Mouse (Mus musculus) brain, embryonic 14.5 days (tissue): ENCODE results near the gene Ift122. TPM values are rescaled to one million over a fixed set of nuclear protein-coding genes. Genes with fewer than 3 reads are reported as not detected.
A peak's percentile ranks its signal among the peaks of the same experiment; 100 is the strongest.

Source experiments
- DNase-seq: peaks from one replicate; pipeline ENCODE4 v3.0.0-alpha.2; 2011; ENCODE audit warnings: low read depth
- CTCF ChIP-seq: fragments of 200-500 bp; IDR thresholded peaks from 2 replicates; pipeline ENCODE4 v1.5.1; 2012; ENCODE audit warnings: inconsistent platforms, mild to moderate bottlenecking, moderate library complexity, borderline replicate concordance; ENCODE audit not compliant: insufficient read depth, insufficient read length; ENCODE audit errors: extremely low read depth
- POLR2A ChIP-seq: fragments of 200-500 bp; IDR thresholded peaks from 2 replicates; pipeline ENCODE4 v1.6.1; 2012; ENCODE audit warnings: mild to moderate bottlenecking, inconsistent platforms, borderline replicate concordance; ENCODE audit not compliant: poor library complexity, insufficient read depth, insufficient read length, severe bottlenecking; ENCODE audit errors: extremely low read depth
- polyA plus RNA-seq: library from polyadenylated mRNA; depleted of rRNA; stranded (reverse); fragments of >200 nt; gene quantifications from 2 replicates; pipeline ENCODE4 v1.2.3, GENCODE M21; 2012; rRNA removed

Ift122 gene
- 28.1 and 28.9 TPM in 2 replicates for polyA plus RNA-seq

DNA sequence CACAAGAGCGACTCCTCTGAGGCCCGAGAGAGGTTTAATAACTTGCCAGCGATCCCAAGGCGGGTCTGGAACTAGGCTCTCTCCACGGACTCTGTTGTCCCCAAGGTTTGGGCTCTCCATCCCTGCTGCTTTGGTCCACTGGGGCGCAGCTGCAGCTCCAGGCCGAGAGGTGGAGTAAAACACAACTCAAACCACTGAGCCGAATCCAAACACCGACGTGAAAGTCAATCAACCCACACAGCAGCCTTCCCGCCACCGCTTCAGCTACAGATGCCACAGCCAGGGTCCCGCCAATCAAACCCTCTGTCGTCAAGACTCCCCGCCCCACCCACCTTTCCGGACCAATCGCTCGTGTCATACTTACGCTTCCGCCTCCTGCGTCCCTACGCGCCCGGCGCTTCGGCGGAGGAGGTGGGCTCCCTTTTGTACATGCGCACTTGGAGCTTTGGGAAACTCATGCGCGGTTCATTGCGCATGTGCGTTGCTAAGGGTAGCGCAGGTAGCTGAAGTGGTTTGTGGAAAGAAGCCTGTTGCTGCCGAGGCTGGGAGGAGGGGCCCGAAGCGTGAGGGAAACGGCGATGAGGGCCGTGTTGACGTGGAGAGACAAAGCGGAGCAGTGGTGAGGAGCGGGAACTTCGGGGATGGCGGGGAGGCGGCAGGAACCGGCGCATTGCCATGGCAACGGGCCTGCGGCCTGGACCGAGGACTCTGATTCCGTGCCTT, at the start of gene Ift122, which contains the start of gene Mbd4:
Gene Ift122 (plus strand): TSS at position 380 of the 723 bp plus-strand sequence.
Gene Mbd4 (minus strand): TSS at position 281 of the 723 bp plus-strand sequence.
- DNase-seq: peak; percentile 100
- no peak for TF ChIP-seq POLR2A
- TF ChIP-seq CTCF: 0 out of 2 replicates have a peak, but pooled peaks have one; percentile 25

DNA sequence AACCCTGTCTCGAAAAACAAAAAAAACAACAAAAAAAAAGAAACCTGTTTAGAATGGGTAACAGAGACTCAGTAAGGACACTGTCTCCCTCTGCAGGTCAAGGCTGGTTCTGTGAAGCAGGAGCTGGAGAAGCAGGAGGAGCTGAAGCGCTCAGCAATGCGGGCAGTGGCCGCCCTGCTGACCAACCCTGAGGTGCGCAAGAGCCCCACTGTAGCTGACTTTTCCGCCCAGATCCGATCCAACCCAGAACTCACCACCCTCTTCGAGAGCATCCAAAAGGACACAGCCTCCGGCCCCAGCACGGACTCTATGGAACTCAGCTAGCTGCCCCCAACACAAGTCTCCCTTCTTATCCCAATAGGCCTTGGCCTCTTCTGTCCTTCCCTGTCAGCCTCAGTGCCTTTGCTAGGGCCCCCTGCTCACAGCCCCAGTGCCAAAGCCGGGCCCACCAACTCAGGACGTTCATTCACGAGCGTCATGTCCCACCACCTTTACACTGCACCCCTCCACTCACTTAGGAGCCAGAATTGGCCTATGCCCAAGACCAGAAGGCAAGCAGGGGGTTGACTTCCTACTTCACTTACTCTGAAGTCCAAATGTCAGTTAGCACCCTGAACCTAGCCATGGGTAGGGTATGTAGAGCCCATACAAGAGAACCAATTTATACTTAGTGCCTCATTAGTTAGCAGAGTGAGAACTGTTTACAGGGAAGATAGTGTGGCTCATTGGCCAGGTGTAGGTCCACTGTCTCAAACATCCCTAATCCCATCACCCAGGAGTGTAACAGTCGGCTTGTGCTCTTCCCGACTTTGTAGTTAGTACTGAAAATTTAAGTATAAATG, 49.5 kb upstream of the Ift122 start:
- DNase-seq: peak; percentile 79
- peak; percentile 67 for TF ChIP-seq CTCF
- TF ChIP-seq POLR2A: no peak

DNA sequence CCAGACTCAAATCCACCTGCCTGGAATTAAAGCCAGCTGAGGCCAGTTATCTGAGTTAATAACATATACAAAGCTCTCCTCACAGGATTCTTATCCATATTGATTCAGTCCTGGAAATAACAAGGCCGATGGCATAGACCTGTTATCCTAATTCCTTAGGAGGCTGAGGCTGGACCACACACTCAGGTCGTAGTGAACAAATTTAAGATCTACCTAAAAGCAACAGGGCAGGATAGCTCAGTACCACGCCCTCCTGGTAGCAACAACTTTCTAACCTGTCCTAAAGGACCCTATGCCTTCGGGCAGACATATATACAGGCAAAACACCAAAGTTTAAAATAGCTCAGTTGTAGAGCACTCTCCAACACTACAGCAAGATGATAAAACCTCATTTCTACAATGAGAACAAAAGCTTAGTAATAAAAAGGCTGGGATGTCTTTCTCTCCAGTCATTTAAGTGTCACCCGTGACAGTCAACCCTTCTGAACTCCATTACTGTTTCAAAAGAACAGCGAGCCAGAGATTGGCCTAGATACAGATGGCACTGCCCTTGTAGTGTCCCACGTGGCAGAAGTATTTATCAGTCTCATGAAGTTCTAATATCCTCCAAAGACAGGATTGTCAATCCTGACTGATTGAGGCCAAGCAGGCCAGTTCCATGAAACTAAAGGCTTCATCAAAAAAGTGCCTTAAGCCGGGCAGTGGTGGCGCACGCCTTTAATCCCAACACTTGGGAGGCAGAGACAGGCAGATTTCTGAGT, 48.7 kb upstream of the Ift122 start:
- DNase-seq: no peak

DNA sequence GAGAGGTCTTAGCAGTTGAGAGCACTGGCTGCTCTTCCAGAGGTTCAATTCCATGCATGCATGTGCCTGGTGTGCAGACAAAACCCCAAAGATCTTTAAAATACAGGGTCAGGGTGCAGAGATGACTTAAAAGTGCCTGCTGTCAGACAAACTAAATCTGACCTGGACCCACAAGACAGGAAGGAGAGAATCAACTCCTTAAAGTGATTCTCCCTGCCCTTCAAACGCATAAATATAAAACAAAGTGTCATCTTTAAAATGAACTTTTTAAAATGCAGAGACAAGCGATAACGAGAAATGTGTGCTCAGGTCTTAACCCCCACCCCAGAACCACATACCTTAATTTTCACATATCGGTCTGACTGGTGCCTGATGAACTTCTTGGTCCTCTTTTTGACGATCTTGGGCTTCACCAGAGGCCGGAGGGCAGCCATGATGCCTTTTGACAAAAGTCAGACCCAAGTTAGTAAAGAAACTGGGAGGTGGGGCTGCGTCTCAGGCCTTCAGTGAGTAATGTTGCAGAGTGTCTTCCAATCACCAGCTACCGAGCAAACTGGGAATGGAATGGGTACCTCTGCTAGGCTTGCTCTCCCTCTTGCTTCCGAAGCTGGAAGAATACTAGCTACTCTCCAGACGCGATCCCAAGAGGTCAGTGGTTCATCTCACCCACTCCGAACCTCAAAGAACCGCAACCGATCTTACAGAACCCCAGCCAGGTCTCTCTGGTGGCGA, 45.6 kb upstream of the Ift122 start:
- DNase-seq: peak; percentile 20

More for the DNA sequence above, 48.7 kb upstream of the Ift122 start:
- TF ChIP-seq CTCF (no peak), POLR2A (no peak)

DNA sequence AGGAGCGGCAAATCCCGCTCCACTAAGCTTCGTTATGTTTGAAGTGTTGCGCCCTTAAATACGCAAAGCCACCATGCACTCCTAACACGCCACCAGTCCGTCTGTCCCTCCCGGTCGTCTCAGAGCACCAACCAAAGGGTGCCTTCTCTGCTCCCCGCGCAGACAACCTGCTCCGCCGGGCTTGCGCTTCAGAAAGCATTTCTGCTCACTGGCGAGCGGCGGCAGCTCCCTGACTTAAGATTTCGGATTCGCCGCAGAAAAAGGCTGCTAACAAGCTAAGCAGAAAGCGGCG, 45.1 kb upstream of the Ift122 start:
- TF ChIP-seq POLR2A (no peak), CTCF (no peak)
- DNase-seq: no peak

More for the DNA sequence above, 45.6 kb upstream of the Ift122 start:
- TF ChIP-seq CTCF (no peak), POLR2A (no peak)

DNA sequence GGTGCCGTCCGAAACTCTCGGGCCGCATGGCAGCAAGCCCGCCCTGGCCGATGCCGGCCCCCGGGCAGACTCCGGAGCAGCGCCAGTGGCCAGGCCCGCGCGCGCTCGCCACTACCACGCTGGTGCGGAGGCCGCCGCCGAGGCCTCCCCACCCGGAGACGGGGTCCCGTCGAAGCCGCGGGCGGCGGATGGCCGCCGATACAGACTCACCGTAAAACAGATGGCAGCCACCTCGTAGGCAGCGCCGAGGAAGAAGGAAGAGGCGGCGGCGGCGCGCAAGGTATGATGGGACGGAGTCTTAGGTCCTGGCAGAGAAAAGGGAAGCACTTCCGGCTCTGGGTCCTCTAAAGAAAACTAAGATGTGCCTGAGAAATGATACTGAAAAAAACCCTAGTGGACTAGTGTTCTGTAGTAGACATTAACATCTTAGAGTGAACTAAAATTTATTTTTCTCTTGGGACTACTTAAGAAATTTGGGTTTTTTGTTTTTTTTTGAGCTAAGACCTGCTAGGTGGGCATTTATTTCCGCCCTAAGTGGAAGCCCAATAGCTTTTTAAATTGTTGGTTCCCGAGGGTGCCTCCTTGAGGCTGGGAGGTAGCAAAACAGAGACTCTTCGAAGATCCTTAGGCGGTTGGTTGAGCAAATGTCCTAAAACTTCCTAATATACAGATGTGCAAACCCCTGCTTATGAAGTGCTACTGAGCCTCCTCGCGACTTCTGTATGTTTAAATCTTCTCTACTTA, 44.6 kb upstream of the Ift122 start, which contains the start of gene Rpl32:
Gene Rpl32 (minus strand): TSS at position 260 of the 744 bp plus-strand sequence.
- peak; percentile 97 for DNase-seq
- TF ChIP-seq POLR2A (peak; percentile 74; the same call in 1 of the 2 replicates), CTCF (peak; percentile 47; the same call in 1 of the 2 replicates)

DNA sequence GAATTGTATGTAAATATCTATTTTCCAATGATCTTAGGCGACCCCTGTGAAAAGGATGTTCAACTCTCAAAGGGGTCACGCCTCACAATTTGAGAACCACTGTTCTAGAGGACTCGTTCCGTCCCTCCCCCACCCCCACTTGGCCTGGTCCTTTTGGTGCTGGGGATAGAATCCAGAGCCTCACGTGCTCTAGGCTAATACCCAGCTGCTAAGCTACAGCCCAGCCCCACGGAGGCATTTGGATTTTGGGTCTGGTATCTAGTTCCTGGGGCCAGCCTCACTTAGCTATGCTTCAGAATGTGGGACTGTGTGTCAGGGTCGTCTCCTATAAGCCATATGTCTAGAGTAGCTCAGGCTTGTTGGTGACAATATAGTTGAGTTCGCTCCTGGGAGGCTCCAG, 41.7 kb upstream of the Ift122 start:
- DNase-seq: no peak
- TF ChIP-seq CTCF (no peak), POLR2A (no peak)

DNA sequence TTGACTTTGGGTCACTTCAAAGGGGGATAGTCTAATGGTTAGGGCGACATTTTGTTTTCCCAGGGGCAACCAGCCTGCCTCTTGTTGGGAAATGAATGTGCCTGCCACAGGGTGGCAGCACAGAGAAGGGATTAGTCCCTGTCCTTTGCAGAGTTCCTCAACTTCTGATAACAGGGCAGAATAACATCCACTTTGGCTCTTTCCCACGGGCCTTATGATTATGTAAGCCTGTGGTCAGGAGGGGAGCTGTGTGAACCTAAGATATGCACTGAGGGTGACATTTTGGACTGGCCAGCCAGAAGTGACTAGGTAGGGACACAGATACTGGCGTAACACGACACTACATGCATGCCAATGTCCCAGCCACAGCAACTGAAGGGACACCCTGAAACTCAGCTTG, 39.2 kb upstream of the Ift122 start:
- TF ChIP-seq POLR2A (no peak), CTCF (peak; percentile 67)
- DNase-seq: peak; percentile 62

DNA sequence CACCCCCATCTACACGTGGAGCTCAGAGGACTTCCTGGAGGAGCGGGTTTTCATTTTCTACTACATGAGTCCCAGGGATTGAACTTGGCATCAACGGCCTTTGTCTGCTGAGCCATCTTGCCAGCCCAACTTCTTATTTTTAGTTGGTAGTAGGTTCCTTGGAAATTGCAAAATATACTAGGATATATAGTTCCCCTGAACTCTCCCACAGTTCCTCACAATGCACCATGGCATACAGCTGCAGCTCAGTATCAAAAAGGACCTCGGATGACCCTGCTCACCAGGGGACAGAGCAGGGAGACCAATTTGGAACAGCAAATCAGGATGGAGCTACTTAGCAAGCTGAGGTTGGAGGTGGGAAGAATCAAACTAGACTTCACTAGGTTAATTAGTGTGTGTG, 38.2 kb upstream of the Ift122 start:
- TF ChIP-seq POLR2A: no peak
- no peak for TF ChIP-seq CTCF
- no peak for DNase-seq

DNA sequence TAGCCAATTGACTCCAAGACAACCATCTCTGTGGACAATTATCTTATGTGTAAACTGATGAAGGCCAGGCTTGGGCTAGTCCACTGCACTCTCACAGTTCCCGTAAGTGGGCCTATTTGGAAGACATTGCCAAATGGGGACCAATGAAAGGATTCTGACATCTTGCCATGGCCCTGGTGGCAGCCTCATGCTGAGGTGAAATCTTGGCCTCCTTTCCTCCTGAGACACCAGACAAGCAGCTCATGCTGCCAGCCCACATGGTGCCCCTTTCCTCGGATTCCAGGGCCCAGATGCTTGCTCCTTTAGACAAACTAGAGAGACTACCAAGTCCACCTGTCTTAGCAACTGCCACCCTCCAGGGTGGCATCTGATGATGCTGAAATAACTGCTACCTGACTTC, 35.1 kb upstream of the Ift122 start:
- DNase-seq: no peak
- TF ChIP-seq CTCF (no peak), POLR2A (no peak)
